Mouse (Mus musculus) layer of hippocampus, adult 11-12 months (tissue): ENCODE measurements around the gene Psma5.

Experiments
- DNase-seq: peaks from one replicate; pipeline ENCODE4 v3.0.0; 2022; ENCODE audit warnings: low spot score

The Psma5 gene

GRCm38 (mm10) chr3:108282401-108283240 is 25.9 kb downstream of the Psma5 start:
- DNase-seq, result peak; percentile 68

- no peak for DNase-seq
These were observed 26.5 kb downstream of the Psma5 start for GRCm38 (mm10) chr3:108283241-108283561.

GRCm38 (mm10) chr3:108283781-108284601 is 27.3 kb downstream of the Psma5 start, which contains the start of gene Sort1:
Gene Sort1, plus strand, starts transcription at chr3:108284082.
- peak; percentile 91 for DNase-seq

- DNase-seq, result no peak
These were observed 28.5 kb downstream of the Psma5 start for GRCm38 (mm10) chr3:108285078-108285711.

- DNase-seq, result no peak
These were observed 30.1 kb downstream of the Psma5 start for GRCm38 (mm10) chr3:108286671-108287439.

- peak; percentile 69 for DNase-seq
These were observed 31.4 kb downstream of the Psma5 start for GRCm38 (mm10) chr3:108287811-108288805.

GRCm38 (mm10) chr3:108289311-108290130 is 32.8 kb downstream of the Psma5 start:
- no peak for DNase-seq

GRCm38 (mm10) chr3:108291036-108291799 is 34.5 kb downstream of the Psma5 start:
- no peak for DNase-seq

- no peak for DNase-seq
These were observed 37.7 kb downstream of the Psma5 start for GRCm38 (mm10) chr3:108294398-108294797.

- peak; percentile 79 for DNase-seq
These were observed 38.9 kb downstream of the Psma5 start for GRCm38 (mm10) chr3:108295379-108296219.

- peak; percentile 72 for DNase-seq
These were observed 39.7 kb downstream of the Psma5 start for GRCm38 (mm10) chr3:108296220-108297049.

GRCm38 (mm10) chr3:108297050-108297419 is 40.3 kb downstream of the Psma5 start:
- DNase-seq, result no peak

- DNase-seq, result no peak
These were observed 41.2 kb downstream of the Psma5 start for GRCm38 (mm10) chr3:108297603-108298553.

- DNase-seq, result no peak
These were observed 43.8 kb downstream of the Psma5 start for GRCm38 (mm10) chr3:108300455-108301030.

- DNase-seq, result no peak
These were observed 47.0 kb downstream of the Psma5 start for GRCm38 (mm10) chr3:108303683-108304082.

GRCm38 (mm10) chr3:108304747-108305146 is 48.0 kb downstream of the Psma5 start:
- no peak for DNase-seq
